Mouse (Mus musculus): Measurements from ENCODE around the gene Evi5l.
"Not testable (repeated sequence)": the region's sequence is repeated elsewhere in the genome, so short reads cannot be mapped to it uniquely, and the experiment has no call there.

The Evi5l gene

GRCm38 (mm10) chr8:4238434-4239192 lies 72.2 kb downstream of the Evi5l start, which contains the start of the genes Map2k7 and Gm49320:
TSS of gene Map2k7 (plus strand) at chr8:4238740.
TSS of gene Gm49320 (plus strand) at chr8:4238865.
- in situ Hi-C loops (cut with MboI, MseI), result no loop called here

- in situ Hi-C loops (cut with MboI, MseI), result no loop called here
These were observed 73.0 kb downstream of the Evi5l start for GRCm38 (mm10) chr8:4239193-4239890.

GRCm38 (mm10) chr8:4245061-4245460 lies 78.7 kb downstream of the Evi5l start:
- in situ Hi-C loops (cut with MboI, MseI), result no loop called here

GRCm38 (mm10) chr8:4245737-4246136 lies 79.4 kb downstream of the Evi5l start:
- in situ Hi-C loops (cut with MboI, MseI), result no loop called here

GRCm38 (mm10) chr8:4247241-4247640 lies 80.9 kb downstream of the Evi5l start:
- in situ Hi-C loops (cut with MboI, MseI), result no loop called here

GRCm38 (mm10) chr8:4247951-4248540 lies 81.7 kb downstream of the Evi5l start, which contains the start of gene Tgfbr3l:
TSS of gene Tgfbr3l (plus strand) at chr8:4248214.
- in situ Hi-C loops (cut with MboI, MseI), result no loop called here

- in situ Hi-C loops (cut with MboI, MseI), result no loop called here
These were observed 82.8 kb downstream of the Evi5l start for GRCm38 (mm10) chr8:4249213-4249612.

- in situ Hi-C loops (cut with MboI, MseI), result no loop called here
These were observed 84.1 kb downstream of the Evi5l start for GRCm38 (mm10) chr8:4250306-4250970.

GRCm38 (mm10) chr8:4252116-4252760 lies 85.9 kb downstream of the Evi5l start:
- in situ Hi-C loops (cut with MboI, MseI), result no loop called here

- in situ Hi-C loops (cut with MboI, MseI), result no loop called here
These were observed 86.8 kb downstream of the Evi5l start, which contains the start of gene Snapc2 for GRCm38 (mm10) chr8:4252934-4253841. TSS of gene Snapc2 (plus strand) at chr8:4253080.

GRCm38 (mm10) chr8:4254001-4254400 lies 87.6 kb downstream of the Evi5l start:
- in situ Hi-C loops (cut with MboI, MseI), result no loop called here

- in situ Hi-C loops (cut with MboI, MseI), result not testable (repeated sequence)
These were observed 89.1 kb downstream of the Evi5l start for GRCm38 (mm10) chr8:4255471-4255870.

- in situ Hi-C loops (cut with MboI, MseI), result no loop called here
These were observed 90.5 kb downstream of the Evi5l start for GRCm38 (mm10) chr8:4256911-4257310.

- in situ Hi-C loops (cut with MboI, MseI), result no loop called here
These were observed 91.0 kb downstream of the Evi5l start for GRCm38 (mm10) chr8:4257350-4257749.

- in situ Hi-C loops (cut with MboI, MseI), result no loop called here
These were observed 91.9 kb downstream of the Evi5l start for GRCm38 (mm10) chr8:4258233-4258632.

- in situ Hi-C loops (cut with MboI, MseI), result no loop called here
These were observed 92.3 kb downstream of the Evi5l start for GRCm38 (mm10) chr8:4258678-4259077.

GRCm38 (mm10) chr8:4259125-4259804 lies 92.9 kb downstream of the Evi5l start, which contains the start of gene Ctxn1:
TSS of gene Ctxn1 (minus strand) at chr8:4259274.
- in situ Hi-C loops (cut with MboI, MseI), result no loop called here

GRCm38 (mm10) chr8:4259805-4260170 lies 93.4 kb downstream of the Evi5l start:
- in situ Hi-C loops (cut with MboI, MseI), result no loop called here
